Mouse (Mus musculus) testis, postnatal 10 days (tissue): ENCODE results near the gene Gm12790.
"Not testable (repeated sequence)": the region's sequence is repeated elsewhere in the genome, so short reads cannot be mapped to it uniquely, and the experiment has no call there.

Source experiments
- DNase-seq: peaks from one replicate; pipeline ENCODE4 v3.0.0; 2021; ENCODE audit warnings: low spot score

Gm12790 gene

GRCm38 (mm10) chr4:101980949-101981348, at the start of gene Gm12790:
Gm12790 (minus strand) TSS chr4:101981049.
- DNase-seq, result not testable (repeated sequence)

GRCm38 (mm10) chr4:102026619-102027018, 45.8 kb upstream of the Gm12790 start:
- no peak for DNase-seq

GRCm38 (mm10) chr4:101998267-101998922, 17.5 kb upstream of the Gm12790 start:
- DNase-seq, result peak; percentile 82

GRCm38 (mm10) chr4:101997426-101997825, 16.6 kb upstream of the Gm12790 start:
- DNase-seq, result no peak

GRCm38 (mm10) chr4:101986326-101986725, 5.5 kb upstream of the Gm12790 start, which contains the start of gene Gm12789:
Gm12789 (plus strand) TSS chr4:101986626.
- DNase-seq, result not testable (repeated sequence)

DNA sequence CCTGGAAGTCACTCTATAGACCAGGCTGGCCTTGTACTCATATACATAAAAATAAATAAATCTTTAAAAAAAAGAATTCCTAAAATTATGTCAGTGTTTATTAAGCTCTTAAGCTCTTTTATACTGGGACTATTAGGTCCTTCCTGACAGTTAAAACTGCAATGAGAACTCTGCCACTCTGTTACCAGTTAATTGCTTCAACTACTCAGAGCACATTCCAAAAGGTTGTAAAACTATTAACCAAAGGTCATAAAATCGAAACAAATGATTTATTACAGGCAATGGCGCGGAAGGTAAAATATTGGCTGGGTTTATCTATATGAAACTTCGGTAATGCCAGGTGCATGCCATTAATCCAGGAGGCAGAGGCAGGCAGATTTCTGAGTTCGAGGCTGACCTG, 4.8 kb upstream of the Gm12790 start:
- no peak for DNase-seq

GRCm38 (mm10) chr4:101940107-101940506, 40.7 kb downstream of the Gm12790 start, which contains the start of gene Gm12794:
Gm12794 (plus strand) TSS chr4:101940407.
- DNase-seq, result not testable (repeated sequence)
